Mouse (Mus musculus): ENCODE data around the gene Odf2l. TPM values are rescaled to one million over a fixed set of nuclear protein-coding genes. Genes with fewer than 3 reads are reported as not detected.

The Odf2l gene
- total RNA-seq, 1 experiment: 15.6 TPM

GRCm38 (mm10) chr3:145158441-145158840, 40.1 kb downstream of the Odf2l start:
- H3K9ac ChIP-seq (ENCODE audit: insufficient read depth, low read depth, low read length, poor library complexity, severe bottlenecking): no peak overlapping the region
- no peaks in the 10 kb centered on the region for H3K9me3 ChIP-seq (ENCODE audit: control insufficient read depth, insufficient read depth, low read depth, low read length)
- TF ChIP-seq CHD2 (IDR thresholded peaks at IDR 0.05; ENCODE audit: low read depth, low read length) (no peak), ZNF384 (IDR thresholded peaks at IDR 0.05; ENCODE audit: low read depth, low read length) (no peak), HCFC1 (IDR thresholded peaks at IDR 0.05; ENCODE audit: borderline replicate concordance, insufficient read depth, low read length) (no peak), ZC3H11A (IDR thresholded peaks at IDR 0.05; ENCODE audit: borderline replicate concordance, low read depth, low read length) (no peak), MAFK (IDR thresholded peaks at IDR 0.05; ENCODE audit: insufficient read depth, low read depth, low read length) (no peak)
- in situ Hi-C loops (cut with MboI; ENCODE audit: low sequenced_read_pairs in 2 of 2, unreplicated experiment in 2 of 2): no loop called here
- H3K4me3 ChIP-seq (ENCODE audit: insufficient read depth in 1 of 2, low read depth in 1 of 2, low read length in 2 of 2, poor library complexity in 1 of 2, severe bottlenecking in 1 of 2): no peak overlapping the region
- H3K36me3 ChIP-seq (ENCODE audit: control insufficient read depth, insufficient read depth, low read length, poor library complexity, severe bottlenecking): no peaks in the 10 kb centered on the region
- H3K27ac ChIP-seq (ENCODE audit: insufficient read depth, low read depth, low read length, poor library complexity, severe bottlenecking): no peak overlapping the region
- DNase-seq (ENCODE audit: low read depth, low spot score): no peak
- no peaks in the 10 kb centered on the region for H3K4me1 ChIP-seq (ENCODE audit: control insufficient read depth in 2 of 2, insufficient read depth in 2 of 2, low read length in 2 of 2, poor library complexity in 1 of 2)

GRCm38 (mm10) chr3:145166741-145167140, 48.4 kb downstream of the Odf2l start:
- DNase-seq (ENCODE audit: low read depth, low spot score): no peak
- no peak overlapping the region for H3K9ac ChIP-seq (ENCODE audit: insufficient read depth, low read depth, low read length, poor library complexity, severe bottlenecking)
- no peak overlapping the region for H3K27ac ChIP-seq (ENCODE audit: insufficient read depth, low read depth, low read length, poor library complexity, severe bottlenecking)
- H3K9me3 ChIP-seq (ENCODE audit: control insufficient read depth, insufficient read depth, low read depth, low read length): no peaks in the 10 kb centered on the region
- TF ChIP-seq CHD2 (IDR thresholded peaks at IDR 0.05; ENCODE audit: low read depth, low read length) (no peak), MAFK (IDR thresholded peaks at IDR 0.05; ENCODE audit: insufficient read depth, low read depth, low read length) (no peak), ZNF384 (IDR thresholded peaks at IDR 0.05; ENCODE audit: low read depth, low read length) (no peak), ZC3H11A (IDR thresholded peaks at IDR 0.05; ENCODE audit: borderline replicate concordance, low read depth, low read length) (no peak), HCFC1 (IDR thresholded peaks at IDR 0.05; ENCODE audit: borderline replicate concordance, insufficient read depth, low read length) (no peak)
- H3K4me3 ChIP-seq (ENCODE audit: insufficient read depth in 1 of 2, low read depth in 1 of 2, low read length in 2 of 2, poor library complexity in 1 of 2, severe bottlenecking in 1 of 2): no peak overlapping the region
- H3K36me3 ChIP-seq (ENCODE audit: control insufficient read depth, insufficient read depth, low read length, poor library complexity, severe bottlenecking): no peaks in the 10 kb centered on the region
- no peaks in the 10 kb centered on the region for H3K4me1 ChIP-seq (ENCODE audit: control insufficient read depth in 2 of 2, insufficient read depth in 2 of 2, low read length in 2 of 2, poor library complexity in 1 of 2)
- in situ Hi-C loops (cut with MboI; ENCODE audit: low sequenced_read_pairs in 2 of 2, unreplicated experiment in 2 of 2): no loop called here

- H3K27ac ChIP-seq (ENCODE audit: insufficient read depth, low read depth, low read length, poor library complexity, severe bottlenecking): no peak overlapping the region
- no peak overlapping the region for H3K4me3 ChIP-seq (ENCODE audit: insufficient read depth in 1 of 2, low read depth in 1 of 2, low read length in 2 of 2, poor library complexity in 1 of 2, severe bottlenecking in 1 of 2)
- no peaks in the 10 kb centered on the region for H3K4me1 ChIP-seq (ENCODE audit: control insufficient read depth in 2 of 2, insufficient read depth in 2 of 2, low read length in 2 of 2, poor library complexity in 1 of 2)
- H3K9me3 ChIP-seq (ENCODE audit: control insufficient read depth, insufficient read depth, low read depth, low read length): no peaks in the 10 kb centered on the region
- no peak for DNase-seq (ENCODE audit: low read depth, low spot score)
- H3K9ac ChIP-seq (ENCODE audit: insufficient read depth, low read depth, low read length, poor library complexity, severe bottlenecking): no peak overlapping the region
- in situ Hi-C loops (cut with MboI; ENCODE audit: low sequenced_read_pairs in 2 of 2, unreplicated experiment in 2 of 2): no loop called here
- H3K36me3 ChIP-seq (ENCODE audit: control insufficient read depth, insufficient read depth, low read length, poor library complexity, severe bottlenecking): no peaks in the 10 kb centered on the region
- TF ChIP-seq ZC3H11A (IDR thresholded peaks at IDR 0.05; ENCODE audit: borderline replicate concordance, low read depth, low read length) (no peak), HCFC1 (IDR thresholded peaks at IDR 0.05; ENCODE audit: borderline replicate concordance, insufficient read depth, low read length) (no peak), ZNF384 (IDR thresholded peaks at IDR 0.05; ENCODE audit: low read depth, low read length) (no peak), MAFK (IDR thresholded peaks at IDR 0.05; ENCODE audit: insufficient read depth, low read depth, low read length) (no peak), CHD2 (IDR thresholded peaks at IDR 0.05; ENCODE audit: low read depth, low read length) (no peak)
Observed at GRCm38 (mm10) chr3:145167766-145168165, 49.4 kb downstream of the Odf2l start.

GRCm38 (mm10) chr3:145168844-145169696, 50.7 kb downstream of the Odf2l start:
- no peaks in the 10 kb centered on the region for H3K4me1 ChIP-seq (ENCODE audit: control insufficient read depth in 2 of 2, insufficient read depth in 2 of 2, low read length in 2 of 2, poor library complexity in 1 of 2)
- DNase-seq (ENCODE audit: low read depth, low spot score): no peak
- H3K4me3 ChIP-seq (ENCODE audit: insufficient read depth in 1 of 2, low read depth in 1 of 2, low read length in 2 of 2, poor library complexity in 1 of 2, severe bottlenecking in 1 of 2): no peak overlapping the region
- H3K9ac ChIP-seq (ENCODE audit: insufficient read depth, low read depth, low read length, poor library complexity, severe bottlenecking): no peak overlapping the region
- no peaks in the 10 kb centered on the region for H3K9me3 ChIP-seq (ENCODE audit: control insufficient read depth, insufficient read depth, low read depth, low read length)
- in situ Hi-C loops (cut with MboI; ENCODE audit: low sequenced_read_pairs in 2 of 2, unreplicated experiment in 2 of 2): no loop called here
- TF ChIP-seq MAFK (IDR thresholded peaks at IDR 0.05; ENCODE audit: insufficient read depth, low read depth, low read length) (no peak), ZC3H11A (IDR thresholded peaks at IDR 0.05; ENCODE audit: borderline replicate concordance, low read depth, low read length) (no peak), CHD2 (IDR thresholded peaks at IDR 0.05; ENCODE audit: low read depth, low read length) (no peak), HCFC1 (IDR thresholded peaks at IDR 0.05; ENCODE audit: borderline replicate concordance, insufficient read depth, low read length) (no peak), ZNF384 (IDR thresholded peaks at IDR 0.05; ENCODE audit: low read depth, low read length) (0 out of 2 replicates have a peak, but pooled peaks have one; percentile 18)
- no peaks in the 10 kb centered on the region for H3K36me3 ChIP-seq (ENCODE audit: control insufficient read depth, insufficient read depth, low read length, poor library complexity, severe bottlenecking)
- no peak overlapping the region for H3K27ac ChIP-seq (ENCODE audit: insufficient read depth, low read depth, low read length, poor library complexity, severe bottlenecking)
